Mouse (Mus musculus) forebrain, embryonic 15.5 days (tissue): ENCODE measurements at regions not wholly inside any gene's neighbourhood (a gene's known extent, or its start where the extent isn't known, plus 50 kb on each side); places are given as distances from the start of the nearest gene placed in this dataset.

Source experiments
- ATAC-seq: fragments of 200-750 bp; cut with Nextera tagmentation; replicated peaks from 2 replicates; pipeline ENCODE4 v1.8.0; 2017; ENCODE audit warnings: mild to moderate bottlenecking, moderate TSS enrichment, moderate library complexity
- H3K27ac ChIP-seq: fragments of 300-500 bp; sonication (generic); replicated peaks from 2 replicates; pipeline ENCODE4 v1.5.1; 2015; ENCODE audit warnings: mild to moderate bottlenecking, inconsistent platforms
- H3K27me3 ChIP-seq: fragments of 300-500 bp; sonication (generic); 2 replicates; pipeline ENCODE4 v1.6.1; 2015; ENCODE audit warnings: inconsistent platforms
- H3K36me3 ChIP-seq: fragments of 300-500 bp; sonication (generic); 2 replicates; pipeline ENCODE4 v1.6.1; 2015; ENCODE audit warnings: mild to moderate bottlenecking, inconsistent platforms
- H3K4me1 ChIP-seq: fragments of 300-500 bp; sonication (generic); 2 replicates; pipeline ENCODE4 v1.6.1; 2015; ENCODE audit warnings: inconsistent platforms
- H3K4me2 ChIP-seq: fragments of 300-500 bp; sonication (generic); replicated peaks from 2 replicates; pipeline ENCODE4 v1.6.1; 2015; ENCODE audit warnings: mild to moderate bottlenecking, inconsistent platforms
- H3K4me3 ChIP-seq: fragments of 300-500 bp; sonication (generic); 2 replicates; pipeline ENCODE4 v1.5.1; 2015; ENCODE audit warnings: mild to moderate bottlenecking, inconsistent platforms
- H3K9ac ChIP-seq: fragments of 300-500 bp; sonication (generic); replicated peaks from 2 replicates; pipeline ENCODE4 v1.6.1; 2015; ENCODE audit warnings: mild to moderate bottlenecking, inconsistent platforms
- H3K9me3 ChIP-seq: fragments of 300-500 bp; sonication (generic); 2 replicates; pipeline ENCODE4 v1.6.1; 2016; ENCODE audit warnings: inconsistent platforms
- WGBS: fragments of 180-500 bp; shearing (Covaris S2); methylation state at CpG from one replicate; pipeline ENCODE4 v1.1.7; 2015; ENCODE audit warnings: mixed read lengths; 5-methylcytosine and 5-hydroxymethylcytosine counted together

DNA sequence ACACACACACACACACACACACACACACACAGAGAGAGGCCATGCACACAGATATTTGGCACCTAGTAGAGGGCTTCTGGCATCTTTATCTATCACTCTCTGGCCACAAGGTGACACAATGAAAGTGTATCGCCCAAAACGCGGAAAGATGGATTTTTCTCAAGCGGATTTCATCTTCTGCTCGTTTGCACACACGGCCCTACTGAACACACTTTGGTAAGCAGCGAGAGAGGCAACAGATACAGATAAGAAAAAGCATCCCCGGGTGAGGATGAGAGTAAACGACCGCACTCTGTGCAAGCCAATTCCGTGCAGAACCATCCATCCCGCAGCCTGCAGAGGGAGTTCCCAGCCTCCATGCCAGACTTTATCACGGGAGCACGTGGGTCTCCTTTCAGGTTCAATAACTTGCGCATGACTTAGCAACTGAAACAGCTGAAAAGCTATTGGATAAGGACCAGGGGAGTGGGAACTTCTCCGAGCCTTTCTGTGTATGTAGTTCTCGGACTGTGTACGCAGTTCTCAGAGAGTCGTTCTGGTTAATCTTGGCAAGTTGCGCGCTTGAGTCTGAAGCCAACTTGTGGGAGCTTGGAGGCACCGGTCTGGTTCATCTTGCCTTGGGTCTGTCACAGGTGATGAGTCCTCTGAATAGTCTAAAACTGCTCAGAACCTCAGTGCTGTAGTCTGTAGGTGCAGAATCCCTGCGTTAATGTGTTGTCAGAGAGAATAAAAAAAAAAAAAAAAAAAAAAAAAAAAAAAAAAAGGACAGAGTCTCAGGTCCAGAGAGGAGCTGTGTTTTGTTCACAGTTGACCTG lies 97.2 kb upstream of the Tmem178 start:
- H3K9ac ChIP-seq = peak overlapping the region; percentile 36
- no peaks in the 10 kb centered on the region for H3K9me3 ChIP-seq
- peak overlapping the region; percentile 72 for H3K27ac ChIP-seq
- H3K36me3 ChIP-seq = no peaks in the 10 kb centered on the region
- ATAC-seq = peak; percentile 92
- H3K4me1 ChIP-seq = peaks cover 17% of the 10 kb centered on the region; the same call in 1 of the 2 replicates
- WGBS = 39% methylated on average over 23 of the region's 23 CpGs
- H3K27me3 ChIP-seq = no peaks in the 10 kb centered on the region
- peak overlapping the region; percentile 46 for H3K4me2 ChIP-seq
- H3K4me3 ChIP-seq = peak overlapping the region; percentile 17

GRCm38 (mm10) chr17:80845349-80845748 lies 99.1 kb upstream of the Tmem178 start:
- ATAC-seq = 0 out of 2 replicates have a peak, but pooled peaks have one; percentile 37
- Histone ChIP-seq H3K36me3 (no peaks in the 10 kb centered on the region), H3K27ac (no peak overlapping the region), H3K9ac (no peak overlapping the region), H3K4me1 (peaks cover 24% of the 10 kb centered on the region), H3K4me3 (no peak overlapping the region), H3K27me3 (no peaks in the 10 kb centered on the region), H3K4me2 (no peak overlapping the region), H3K9me3 (no peaks in the 10 kb centered on the region)
- 37% methylated on average over 7 of the region's 7 CpGs for WGBS

DNA sequence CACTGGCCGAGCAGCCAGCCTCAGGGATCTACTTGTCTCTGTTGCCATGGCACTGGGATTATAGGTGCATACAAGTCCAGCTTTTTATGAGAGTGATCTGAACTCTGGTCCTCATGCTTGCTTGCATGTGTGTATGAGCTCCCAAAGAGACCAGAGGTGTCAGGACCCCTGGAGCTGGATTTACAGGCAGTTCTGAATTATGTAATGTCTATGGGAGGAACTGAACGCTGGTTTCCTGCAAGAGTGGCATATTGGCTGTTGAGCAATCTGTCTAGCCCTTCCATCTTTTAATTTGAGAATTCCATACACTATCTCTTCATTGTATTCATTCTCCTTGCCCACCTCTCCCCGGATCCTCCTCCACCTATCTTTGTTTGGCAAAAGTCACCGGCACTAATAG lies 102.5 kb upstream of the Tmem178 start:
- Histone ChIP-seq H3K27me3 (no peaks in the 10 kb centered on the region), H3K4me2 (no peak overlapping the region), H3K9me3 (no peaks in the 10 kb centered on the region), H3K9ac (no peak overlapping the region), H3K4me3 (no peak overlapping the region), H3K36me3 (no peaks in the 10 kb centered on the region), H3K4me1 (peaks cover 18% of the 10 kb centered on the region), H3K27ac (no peak overlapping the region)
- WGBS = 89% methylated on average over 4 of the region's 4 CpGs
- ATAC-seq = no peak

DNA sequence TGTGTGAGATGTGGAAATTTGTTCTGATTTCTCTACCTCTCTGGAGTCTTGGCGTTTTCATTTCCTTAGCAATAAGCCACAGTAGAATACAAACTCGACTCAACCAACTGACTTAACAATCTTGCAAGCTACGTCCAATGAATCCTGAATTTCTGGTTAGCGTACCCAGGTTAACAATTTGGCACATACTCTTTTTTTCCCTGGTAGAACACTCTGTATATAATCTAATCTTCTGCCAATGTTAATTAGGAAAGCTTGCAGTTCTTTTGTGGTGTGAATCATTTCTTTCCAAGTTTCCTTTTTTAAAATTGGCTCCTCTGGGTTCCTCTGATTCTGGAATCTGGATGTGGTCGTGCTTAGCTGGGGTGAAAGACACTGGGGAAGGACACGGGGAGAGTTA lies 103.5 kb upstream of the Tmem178 start:
- ATAC-seq = no peak
- Histone ChIP-seq H3K27ac (peak overlapping the region; percentile 40; the same call in 1 of the 2 replicates), H3K36me3 (no peaks in the 10 kb centered on the region), H3K4me1 (peaks cover 12% of the 10 kb centered on the region), H3K27me3 (no peaks in the 10 kb centered on the region), H3K9ac (no peak overlapping the region), H3K9me3 (no peaks in the 10 kb centered on the region), H3K4me3 (no peak overlapping the region), H3K4me2 (no peak overlapping the region)
- WGBS = 60% methylated on average over 6 of the region's 6 CpGs

DNA sequence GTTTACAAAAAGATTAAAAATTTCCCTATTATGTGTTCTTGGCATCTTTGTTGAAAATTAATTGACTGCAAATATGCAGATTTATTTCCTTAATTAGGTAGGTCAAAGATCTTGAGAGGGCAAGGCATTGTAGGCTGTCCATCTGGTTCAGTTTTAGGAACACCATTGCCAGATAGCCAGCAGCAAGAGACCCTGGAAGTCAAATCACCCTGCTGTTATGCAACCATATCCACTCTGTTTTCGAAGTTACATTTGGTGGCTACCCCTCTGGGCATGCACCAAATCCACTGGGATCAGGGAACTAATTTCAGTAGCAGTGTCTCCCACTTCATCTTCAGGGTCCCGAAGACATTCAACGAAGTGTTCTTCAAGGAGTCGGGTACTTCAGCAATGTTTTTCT lies 104.0 kb upstream of the Tmem178 start:
- Histone ChIP-seq H3K4me2 (no peak overlapping the region), H3K4me3 (no peak overlapping the region), H3K36me3 (no peaks in the 10 kb centered on the region), H3K27me3 (no peaks in the 10 kb centered on the region), H3K4me1 (peaks cover 11% of the 10 kb centered on the region), H3K9me3 (no peaks in the 10 kb centered on the region), H3K9ac (no peak overlapping the region), H3K27ac (no peak overlapping the region; the same call in 1 of the 2 replicates)
- ATAC-seq = no peak
- 84% methylated on average over 4 of the region's 4 CpGs for WGBS

GRCm38 (mm10) chr17:80834701-80835100 lies 106.4 kb upstream of the Map4k3 start:
- H3K36me3 ChIP-seq = no peaks in the 10 kb centered on the region
- no peaks in the 10 kb centered on the region for H3K27me3 ChIP-seq
- no peak overlapping the region for H3K4me2 ChIP-seq
- H3K27ac ChIP-seq = no peak overlapping the region
- no peak for ATAC-seq
- H3K4me1 ChIP-seq = no peaks in the 10 kb centered on the region
- no peaks in the 10 kb centered on the region for H3K9me3 ChIP-seq
- H3K4me3 ChIP-seq = no peak overlapping the region
- H3K9ac ChIP-seq = no peak overlapping the region

- no peak for ATAC-seq
- no peaks in the 10 kb centered on the region for H3K9me3 ChIP-seq
- H3K36me3 ChIP-seq = no peaks in the 10 kb centered on the region
- H3K4me2 ChIP-seq = no peak overlapping the region
- no peaks in the 10 kb centered on the region for H3K27me3 ChIP-seq
- no peaks in the 10 kb centered on the region for H3K4me1 ChIP-seq
- H3K9ac ChIP-seq = no peak overlapping the region
- 39% methylated on average over 5 of the region's 5 CpGs for WGBS
- H3K27ac ChIP-seq = no peak overlapping the region
- no peak overlapping the region for H3K4me3 ChIP-seq
Measured at GRCm38 (mm10) chr17:80834176-80834517, 105.9 kb upstream of the Map4k3 start.

DNA sequence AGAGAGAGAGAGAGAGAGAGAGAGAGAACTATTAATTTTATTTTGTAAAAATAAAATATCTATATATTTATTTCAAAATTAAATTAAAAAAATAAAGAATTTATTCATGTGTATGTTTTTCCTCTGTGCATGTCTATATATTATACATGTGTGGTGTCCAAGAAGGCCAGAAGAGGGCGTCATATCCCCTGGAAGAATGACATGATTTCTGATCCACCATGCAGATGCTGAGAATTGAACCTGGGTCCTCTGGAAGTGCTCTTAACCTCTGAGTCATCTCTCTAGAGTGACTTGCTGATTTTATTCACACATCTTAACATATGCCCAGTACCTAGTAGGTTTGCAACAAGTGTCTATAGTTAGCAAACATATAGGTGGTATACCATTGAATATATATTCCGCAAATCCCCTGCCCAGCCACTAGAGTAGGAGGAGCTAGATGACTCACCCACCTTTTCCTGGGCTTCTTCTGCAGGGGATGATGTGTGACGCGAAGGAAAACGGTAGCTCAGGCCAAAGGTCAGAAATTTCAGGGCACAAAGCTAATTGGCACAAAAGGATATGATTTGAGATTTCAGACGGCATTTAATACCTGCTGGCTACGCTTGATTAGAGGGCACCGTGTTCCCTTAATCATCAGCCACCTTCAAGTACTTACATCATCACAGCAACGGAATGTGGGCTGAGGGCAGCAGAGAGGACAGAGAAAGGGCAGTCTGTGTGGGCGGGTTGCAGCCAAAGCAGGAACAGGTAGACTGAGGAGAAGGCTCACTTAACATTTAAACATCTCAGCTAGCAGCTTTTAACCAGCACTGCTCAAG lies 105.3 kb upstream of the Map4k3 start:
- Histone ChIP-seq H3K27me3 (no peaks in the 10 kb centered on the region), H3K4me3 (no peak overlapping the region), H3K27ac (no peak overlapping the region), H3K9me3 (no peaks in the 10 kb centered on the region), H3K4me1 (no peaks in the 10 kb centered on the region), H3K9ac (no peak overlapping the region), H3K36me3 (no peaks in the 10 kb centered on the region), H3K4me2 (no peak overlapping the region)
- ATAC-seq = no peak
- 42% methylated on average over 10 of the region's 10 CpGs for WGBS

- no peak overlapping the region for H3K4me3 ChIP-seq
- ATAC-seq = no peak
- H3K36me3 ChIP-seq = no peaks in the 10 kb centered on the region
- no peak overlapping the region for H3K27ac ChIP-seq
- H3K9me3 ChIP-seq = no peaks in the 10 kb centered on the region
- no peak overlapping the region for H3K4me2 ChIP-seq
- no peaks in the 10 kb centered on the region for H3K27me3 ChIP-seq
- 88% methylated on average over 4 of the region's 4 CpGs for WGBS
- H3K4me1 ChIP-seq = no peaks in the 10 kb centered on the region
- H3K9ac ChIP-seq = no peak overlapping the region
Measured at GRCm38 (mm10) chr17:80831686-80832085, 103.4 kb upstream of the Map4k3 start.

GRCm38 (mm10) chr17:80827896-80828295 lies 99.6 kb upstream of the Map4k3 start:
- H3K36me3 ChIP-seq = no peaks in the 10 kb centered on the region
- H3K4me3 ChIP-seq = no peak overlapping the region
- no peaks in the 10 kb centered on the region for H3K27me3 ChIP-seq
- H3K4me1 ChIP-seq = peaks cover 7% of the 10 kb centered on the region; the same call in 1 of the 2 replicates
- H3K4me2 ChIP-seq = no peak overlapping the region
- H3K9ac ChIP-seq = no peak overlapping the region
- H3K9me3 ChIP-seq = no peaks in the 10 kb centered on the region
- H3K27ac ChIP-seq = no peak overlapping the region
- no peak for ATAC-seq
- 70% methylated on average over 2 of the region's 2 CpGs for WGBS

- Histone ChIP-seq H3K9ac (no peak overlapping the region), H3K36me3 (no peaks in the 10 kb centered on the region), H3K4me2 (no peak overlapping the region), H3K9me3 (no peaks in the 10 kb centered on the region), H3K4me1 (peaks cover 7% of the 10 kb centered on the region; the same call in 1 of the 2 replicates), H3K27me3 (no peaks in the 10 kb centered on the region), H3K4me3 (no peak overlapping the region), H3K27ac (no peak overlapping the region)
- no peak for ATAC-seq
- WGBS = 85% methylated on average over 17 of the region's 17 CpGs
Measured at GRCm38 (mm10) chr17:80827361-80827760, 99.1 kb upstream of the Map4k3 start.

DNA sequence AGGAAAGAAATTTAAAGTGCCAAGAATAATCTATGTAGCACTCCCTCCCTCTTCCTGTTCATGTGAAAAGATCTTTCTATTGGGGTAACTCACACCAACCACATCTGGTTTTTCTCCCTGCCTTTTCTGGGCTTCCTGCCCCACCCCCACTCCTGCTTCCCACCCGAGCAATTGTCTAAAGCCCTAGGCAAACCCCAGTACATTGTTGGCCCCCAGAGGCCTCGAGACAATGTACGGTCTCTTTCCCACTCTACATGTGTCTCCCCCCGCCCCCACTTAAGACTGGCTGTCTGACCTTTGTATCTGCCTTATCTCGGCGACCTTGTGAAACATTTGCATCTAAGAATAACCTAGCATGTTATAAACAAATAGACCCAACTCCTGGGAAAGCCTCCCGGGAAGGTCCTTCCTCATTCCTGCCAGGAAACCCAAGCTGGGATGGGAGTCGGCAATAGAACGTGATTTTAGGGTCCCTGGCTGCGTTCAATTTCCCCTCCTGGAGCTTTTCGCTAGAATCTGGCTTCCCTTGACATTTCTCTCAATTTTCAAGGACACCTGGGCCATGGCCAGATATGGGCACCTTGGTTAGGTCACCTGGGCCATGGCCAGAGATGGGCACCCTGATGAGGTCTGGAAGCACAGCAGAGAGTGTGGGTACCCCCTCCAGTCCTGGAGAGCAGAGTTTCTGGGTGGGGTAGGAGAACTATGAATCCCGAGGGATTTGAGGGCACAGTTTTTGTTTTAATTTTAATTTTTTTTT lies 97.9 kb upstream of the Map4k3 start:
- 60% methylated on average over 12 of the region's 12 CpGs for WGBS
- H3K4me1 ChIP-seq = peaks cover 7% of the 10 kb centered on the region; the same call in 1 of the 2 replicates
- no peak overlapping the region for H3K9ac ChIP-seq
- no peak overlapping the region for H3K4me2 ChIP-seq
- H3K27ac ChIP-seq = no peak overlapping the region
- H3K4me3 ChIP-seq = no peak overlapping the region
- no peaks in the 10 kb centered on the region for H3K9me3 ChIP-seq
- no peaks in the 10 kb centered on the region for H3K27me3 ChIP-seq
- no peak for ATAC-seq
- H3K36me3 ChIP-seq = no peaks in the 10 kb centered on the region
